Mouse (Mus musculus): ENCODE measurements around the gene Vmn1r198.

GRCm38 (mm10) chr13:22335565-22335964 is 14.6 kb upstream of the Vmn1r198 start:
- TF ChIP-seq POLR2A (IDR thresholded peaks at IDR 0.05; ENCODE audit: borderline replicate concordance, extremely low read depth, insufficient read depth, insufficient read length, poor library complexity, severe bottlenecking) (no peak), CTCF (IDR thresholded peaks at IDR 0.05; ENCODE audit: borderline replicate concordance, extremely low read depth, insufficient read depth, insufficient read length) (no peak)

Measured in brain, embryonic 14.5 days (tissue).